Comparison of ENCODE assay signal across 32 mouse cellular contexts in genomic region chr14:34955689-34956088, GRCm38 (mm10).
"Had no signal": no experiment of that assay in that cellular context is flagged by ENCODE, and none has a peak within 500 bp of the region (broad histone marks: within the 10 kb centered on the region; RNA-seq: fewer than 3 reads in every experiment).

No protein-coding gene starts in this region.

- H3K9ac ChIP-seq: heart, embryonic 12.5 days; heart, embryonic 13.5 days; heart, embryonic 15.5 days; hindbrain, embryonic 12.5 days; hindbrain, embryonic 13.5 days; hindbrain, embryonic 14.5 days; hindbrain, embryonic 15.5 days; intestine, embryonic 15.5 days; kidney, embryonic 15.5 days had no signal

- H3K4me2 ChIP-seq: heart, embryonic 11.5 days; heart, embryonic 12.5 days; heart, embryonic 13.5 days; heart, embryonic 15.5 days; hindbrain, embryonic 12.5 days; hindbrain, embryonic 13.5 days; hindbrain, embryonic 14.5 days; hindbrain, embryonic 15.5 days; intestine, embryonic 15.5 days; kidney, embryonic 15.5 days had no signal

- DNase-seq: heart, postnatal 10 days; heart, postnatal 14 days; heart, postnatal 36 days; heart, postnatal 4 days; kidney, adult 11 months; kidney, adult 18-20 months; kidney, adult 2 months; kidney, adult 8-10 months; kidney, adult 9 months; kidney, postnatal 10 days; kidney, postnatal 14 days; kidney, postnatal 25 days; kidney, postnatal 36 days; kidney, postnatal 4 days; layer of hippocampus, adult 9-11 months; layer of hippocampus, postnatal 36 days had no signal

- H3K27ac ChIP-seq: heart, embryonic 10.5 days; heart, embryonic 13.5 days; heart, embryonic 15.5 days; hindbrain, embryonic 10.5 days; hindbrain, embryonic 12.5 days; hindbrain, embryonic 13.5 days; hindbrain, embryonic 14.5 days; hindbrain, embryonic 15.5 days; hindbrain, postnatal 0 days; intestine, embryonic 15.5 days; kidney, embryonic 15.5 days; kidney, postnatal 0 days; layer of hippocampus, adult 2 months; left cerebral cortex, adult 2 months had no signal

- H3K4me3 ChIP-seq: heart, embryonic 10.5 days; heart, embryonic 12.5 days; heart, embryonic 13.5 days; heart, embryonic 15.5 days; hindbrain, embryonic 10.5 days; hindbrain, embryonic 12.5 days; hindbrain, embryonic 13.5 days; hindbrain, embryonic 15.5 days; intestine, embryonic 15.5 days; kidney, embryonic 15.5 days; layer of hippocampus, adult 2 months; left cerebral cortex, adult 2 months had no signal

- H3K4me1 ChIP-seq: heart, embryonic 10.5 days; heart, embryonic 12.5 days; heart, embryonic 13.5 days; heart, embryonic 15.5 days; hindbrain, embryonic 10.5 days; hindbrain, embryonic 12.5 days; hindbrain, embryonic 13.5 days; hindbrain, embryonic 15.5 days; intestine, embryonic 15.5 days; kidney, embryonic 15.5 days had no signal

- H3K36me3 ChIP-seq: heart, embryonic 10.5 days; heart, embryonic 12.5 days; heart, embryonic 13.5 days; heart, embryonic 15.5 days; hindbrain, embryonic 10.5 days; hindbrain, embryonic 12.5 days; hindbrain, embryonic 13.5 days; hindbrain, embryonic 15.5 days; intestine, embryonic 15.5 days; kidney, embryonic 15.5 days had no signal

- H3K27me3 ChIP-seq: heart, embryonic 12.5 days; heart, embryonic 13.5 days; heart, embryonic 15.5 days; hindbrain, embryonic 12.5 days; hindbrain, embryonic 13.5 days; hindbrain, embryonic 15.5 days; intestine, embryonic 15.5 days; kidney, embryonic 15.5 days had no signal

- H3K9me3 ChIP-seq: heart, embryonic 10.5 days; heart, embryonic 12.5 days; heart, embryonic 13.5 days; heart, embryonic 15.5 days; hindbrain, embryonic 10.5 days; hindbrain, embryonic 12.5 days; hindbrain, embryonic 13.5 days; hindbrain, embryonic 15.5 days; intestine, embryonic 15.5 days; kidney, embryonic 15.5 days had no signal
